Mouse (Mus musculus) layer of hippocampus, adult 18-20 months (tissue): ENCODE measurements at regions not wholly inside any gene's neighbourhood (a gene's known extent, or its start where the extent isn't known, plus 50 kb on each side); places are given as distances from the start of the nearest gene placed in this dataset.

Experiments
- DNase-seq, 2 experiments: peaks; one replicate each; pipeline ENCODE4 v3.0.0; 2022; ENCODE audit warnings: low spot score in 2 of 2

DNA sequence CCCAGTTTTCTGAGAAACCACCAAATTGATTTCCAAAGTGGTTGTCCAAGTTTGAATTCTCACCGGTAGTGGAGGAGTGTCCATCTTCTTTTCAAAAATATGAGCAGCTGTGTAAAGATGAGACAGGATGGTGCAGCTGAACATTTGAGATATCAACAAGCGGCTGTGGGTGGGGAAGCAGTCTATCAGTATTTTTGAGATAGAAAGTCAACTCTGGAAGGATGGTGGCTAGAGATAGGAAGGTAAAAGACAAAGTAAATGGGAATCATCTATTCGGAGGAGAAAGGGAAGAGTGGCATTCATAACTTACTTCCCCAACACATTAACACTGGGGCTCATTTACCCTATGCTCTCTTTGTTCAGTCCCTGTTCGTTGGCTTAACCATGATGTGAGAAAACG, 146.9 kb upstream of the Gmnc start:
- no peak for DNase-seq

DNA sequence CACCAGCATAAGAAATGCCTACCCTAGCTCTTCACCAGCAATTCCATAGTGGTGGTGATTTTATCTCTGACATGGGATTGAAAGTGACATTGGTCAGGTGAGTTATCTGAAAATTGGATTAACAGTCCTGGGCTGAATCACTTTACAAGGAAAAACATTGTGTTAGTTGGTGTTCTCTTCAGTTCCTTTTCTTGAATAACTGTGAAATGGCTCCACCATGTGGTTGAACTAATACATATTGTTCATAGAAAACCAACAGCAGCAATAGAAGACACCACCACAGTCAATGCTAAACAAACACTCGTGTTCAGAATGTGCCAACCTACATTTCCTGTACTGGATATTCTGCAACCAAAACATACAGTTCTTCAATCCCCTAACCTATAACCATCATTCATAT, 147.5 kb upstream of the Gmnc start:
- DNase-seq = peak in 1 of 2 experiments; percentile 73

DNA sequence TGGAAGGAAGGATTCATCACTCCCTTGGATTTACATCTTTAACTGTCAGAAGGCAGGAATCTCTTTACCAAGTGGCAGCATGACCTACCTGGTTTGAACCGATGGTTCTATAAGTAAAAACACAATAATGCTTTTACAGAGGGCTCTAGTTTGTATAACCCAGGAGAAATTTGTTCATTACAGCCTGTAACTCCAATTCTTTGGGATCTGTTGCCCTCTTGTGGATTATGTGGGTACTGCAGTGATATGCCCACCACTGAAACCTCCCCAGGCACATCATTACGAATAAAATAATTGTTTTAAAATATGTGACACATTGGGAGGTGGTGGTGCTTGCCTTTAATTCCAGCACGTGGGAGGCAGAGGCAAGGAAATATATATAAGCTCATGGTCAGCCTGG, 148.6 kb upstream of the Gmnc start:
- DNase-seq = peak; percentile 40 to 84

DNA sequence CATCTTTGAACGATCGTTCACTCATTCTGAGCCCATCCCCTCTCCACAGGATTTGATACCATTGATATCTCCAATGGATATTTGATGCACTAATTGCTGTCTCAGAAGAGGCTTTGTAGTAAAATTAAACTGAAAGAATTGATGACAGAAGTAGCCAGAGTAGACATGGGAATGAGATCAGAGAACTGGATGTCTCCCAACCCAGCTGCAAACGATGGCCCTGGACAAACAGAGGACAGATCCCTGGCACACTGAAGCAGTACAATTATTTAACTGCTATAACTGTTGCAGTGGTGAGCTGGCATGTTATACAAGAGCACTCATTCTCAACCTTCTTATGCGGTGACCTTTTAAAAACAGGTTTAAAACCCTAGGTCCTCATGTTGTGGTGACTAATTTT, 151.5 kb upstream of the Ostn start:
- peak in 1 of 2 experiments; percentile 49 for DNase-seq

DNA sequence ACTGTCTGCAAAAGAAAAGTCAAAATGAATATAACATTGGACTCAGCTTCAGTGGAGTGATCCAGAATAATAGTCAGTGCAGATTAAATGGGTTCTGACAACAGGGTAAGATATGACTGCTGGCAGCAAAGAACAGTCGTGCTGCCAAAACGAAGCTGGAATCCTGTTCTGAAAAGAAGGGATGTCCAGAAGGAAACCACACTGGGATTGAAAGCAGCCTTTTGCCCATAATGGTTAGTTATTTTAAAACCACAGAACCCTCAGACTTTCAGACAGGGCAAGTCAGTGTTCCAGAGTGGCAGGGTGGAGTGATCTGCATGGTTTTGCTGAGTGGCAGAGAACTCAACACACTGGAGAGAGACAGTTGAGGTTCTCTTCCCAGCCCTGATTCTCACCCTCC, 111.6 kb upstream of the Ostn start:
- no peak for DNase-seq
